Mouse (Mus musculus) lung, postnatal 0 days (tissue): ENCODE results near the gene Gpr62.

Experiments used
- CTCF ChIP-seq: IDR thresholded peaks from 2 replicates; pipeline ENCODE4 v1.5.1; 2016; ENCODE audit warnings: antibody characterized with exemption, mild to moderate bottlenecking
- EP300 ChIP-seq: IDR thresholded peaks from 2 replicates; pipeline ENCODE4 v1.6.1; 2016; ENCODE audit warnings: antibody characterized with exemption, mild to moderate bottlenecking, control low read depth

DNA sequence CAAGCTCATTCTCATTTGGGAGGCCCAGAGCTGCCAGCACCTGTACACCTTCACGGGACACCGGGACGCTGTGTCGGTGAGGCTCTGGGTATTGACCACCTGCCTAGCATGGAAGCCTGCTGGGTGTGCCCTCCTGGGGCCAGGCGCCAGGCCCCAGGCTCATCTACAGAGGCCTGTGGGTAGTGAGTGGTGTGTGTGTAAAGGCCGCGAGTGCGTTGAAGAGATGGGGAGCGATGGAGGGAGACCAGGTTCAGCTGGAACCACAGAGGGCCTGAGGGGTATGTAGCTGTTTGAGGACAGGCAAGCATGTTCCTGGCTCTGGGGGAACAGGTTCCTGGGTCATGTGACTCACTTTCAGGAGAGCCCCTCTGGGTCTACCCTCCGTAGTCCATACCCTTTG lies 17.4 kb upstream of the Gpr62 start:
- TF ChIP-seq CTCF (no peak), EP300 (no peak)
